Mouse (Mus musculus) thymus, adult 2 months (tissue): ENCODE results near the gene Fxyd1.

Source experiments
- CTCF ChIP-seq: fragments of 200-500 bp; IDR thresholded peaks from 2 replicates; pipeline ENCODE4 v1.5.1; 2012; ENCODE audit warnings: mild to moderate bottlenecking, control low read depth, low read length, moderate library complexity, borderline replicate concordance; ENCODE audit not compliant: control insufficient read depth, poor library complexity, insufficient read depth; ENCODE audit errors: extremely low read depth
- POLR2A ChIP-seq: fragments of 200-500 bp; IDR thresholded peaks from 2 replicates; pipeline ENCODE4 v1.6.1; 2012; ENCODE audit warnings: mild to moderate bottlenecking, low read length, control low read depth, moderate library complexity; ENCODE audit not compliant: control insufficient read depth, poor library complexity, insufficient read depth; ENCODE audit errors: extremely low read depth

- TF ChIP-seq CTCF, result no peak
- no peak for TF ChIP-seq POLR2A
Measured at GRCm38 (mm10) chr7:31077470-31077869, 20.5 kb upstream of the Fxyd1 start.
